Mouse (Mus musculus) spleen, adult 10 weeks (tissue): ENCODE measurements around the gene Nags. TPM values are rescaled to one million over a fixed set of nuclear protein-coding genes. Genes with fewer than 3 reads are reported as not detected.

ENCODE experiments used
- polyA plus RNA-seq: library from polyadenylated mRNA; stranded (reverse); fragments of 350-450 nt; fragmentation: Illumina TruSeq; extraction: RNeasy Lipid Tissue Mini Kit (QIAGEN cat#74804); gene quantifications from one replicate; pipeline ENCODE4 v1.2.3, GENCODE M21; 2015; ENCODE audit warnings: low replicate concordance; ENCODE audit not compliant: insufficient read depth

The Nags gene
- not detected for polyA plus RNA-seq

DNA sequence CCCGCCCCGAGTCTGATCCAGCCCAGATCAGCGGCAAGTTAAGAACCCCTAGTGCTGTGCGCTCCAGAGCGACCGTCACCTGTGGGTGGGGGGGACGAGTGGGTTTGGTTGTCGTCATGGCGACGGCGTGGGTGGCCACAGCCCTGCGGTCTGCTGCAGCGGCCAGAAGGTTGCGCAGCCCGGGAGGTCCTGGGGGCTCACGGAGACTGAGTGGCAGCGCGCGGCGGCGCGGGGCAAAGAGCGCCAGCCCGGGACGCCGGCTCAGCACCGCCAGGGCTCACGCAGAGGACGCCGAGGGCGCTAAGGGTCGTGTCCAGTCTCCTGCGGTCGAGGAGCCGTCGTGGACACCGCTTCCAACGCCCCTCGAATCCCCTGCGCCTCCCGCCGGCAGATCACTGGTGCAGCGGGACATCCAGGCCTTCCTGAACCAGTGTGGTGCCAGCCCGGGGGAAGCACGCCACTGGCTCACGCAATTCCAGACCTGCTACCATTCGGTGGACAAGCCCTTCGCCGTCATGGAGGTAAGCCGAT is at the start of gene Nags:
Gene Nags, plus strand, starts transcription at position 43 of the 531 bp plus-strand sequence.

DNA sequence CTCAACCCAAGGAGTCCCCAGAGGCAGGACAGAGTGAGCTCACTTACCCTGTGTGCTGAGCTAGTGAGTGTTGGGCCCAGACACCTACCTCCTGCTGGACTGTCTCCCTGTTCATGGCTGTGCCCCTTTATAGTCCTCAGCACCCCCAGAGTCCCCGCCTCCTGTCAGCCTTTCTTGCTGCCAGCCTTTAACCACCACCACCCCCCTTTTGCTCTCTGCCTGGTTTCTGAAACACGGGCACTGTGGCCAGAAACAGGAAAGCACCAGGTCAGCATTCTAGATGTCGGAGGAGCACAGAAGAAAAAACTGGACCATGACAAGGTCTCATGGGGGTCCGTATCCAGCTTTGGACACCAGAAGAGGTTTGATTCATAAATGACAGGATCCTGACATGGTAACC is 44.1 kb upstream of the Nags start, which contains the start of gene Ppy:
Gene Ppy, minus strand, starts transcription at position 101 of the 400 bp plus-strand sequence.

DNA sequence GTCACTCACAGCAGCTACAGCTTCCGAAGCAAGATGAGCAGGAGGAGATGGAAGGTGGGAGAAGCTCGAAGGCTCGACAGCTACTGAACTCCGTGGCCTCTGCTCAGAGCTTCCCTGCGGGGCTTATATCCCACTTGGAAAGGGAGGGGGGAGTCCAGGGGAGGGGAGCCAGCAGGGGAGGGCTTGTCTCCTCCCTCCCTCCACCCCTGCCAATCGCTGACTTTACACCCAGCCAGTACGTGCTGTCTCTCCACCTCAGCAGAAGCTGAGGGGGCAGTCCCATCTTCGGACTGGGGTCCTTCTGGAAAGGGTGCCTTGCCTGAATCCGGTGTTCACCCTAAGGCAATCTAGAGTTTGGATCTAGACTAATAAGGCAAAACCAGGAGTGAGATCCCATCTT is 37.6 kb upstream of the Nags start, which contains the start of gene Pyy:
Gene Pyy, minus strand, starts transcription at position 101 of the 400 bp plus-strand sequence.

GRCm38 (mm10) chr11:102156039-102156785 is 10.9 kb downstream of the Nags start, which contains the start of gene Tmem101:
Gene Tmem101, minus strand, starts transcription at chr11:102156404.

GRCm38 (mm10) chr11:102184646-102185495 is 39.6 kb downstream of the Nags start, which contains the start of gene Lsm12:
Gene Lsm12, minus strand, starts transcription at chr11:102185296.

GRCm38 (mm10) chr11:102189461-102190436 is 44.4 kb downstream of the Nags start, which contains the start of gene G6pc3:
Gene G6pc3, plus strand, starts transcription at chr11:102189620.

Other genes with a start within 250 kb of the Nags start
- gene Sost, start 178.5 kb upstream of the Nags start, polyA plus RNA-seq, result not detected
- gene Cfap97d1, start 161.2 kb upstream of the Nags start, polyA plus RNA-seq, result not detected
- 29.7 TPM for gene Dusp3, start 158.5 kb upstream of the Nags start, polyA plus RNA-seq
- 2.9 TPM for gene Mpp3, start 117.1 kb upstream of the Nags start, polyA plus RNA-seq
- 14.5 TPM for gene Cd300lg, start 104.0 kb upstream of the Nags start, polyA plus RNA-seq
- gene Mpp2, start 57.0 kb upstream of the Nags start, polyA plus RNA-seq, result 1.4 TPM
- not detected for gene Ppy, start 44.2 kb upstream of the Nags start, polyA plus RNA-seq
- gene Pyy, start 37.7 kb upstream of the Nags start, polyA plus RNA-seq, result not detected
- 6.3 TPM for gene Tmem101, start 10.9 kb downstream of the Nags start, polyA plus RNA-seq
- gene Lsm12, start 39.8 kb downstream of the Nags start, polyA plus RNA-seq, result 36.5 TPM
- gene G6pc3, start 44.1 kb downstream of the Nags start, polyA plus RNA-seq, result 22.7 TPM
- gene Hdac5, start 84.7 kb downstream of the Nags start, polyA plus RNA-seq, result 17.0 TPM
- 1.2 TPM for gene BC030867, start 103.4 kb downstream of the Nags start, polyA plus RNA-seq
- not detected for gene Asb16, start 123.2 kb downstream of the Nags start, polyA plus RNA-seq
- 24.4 TPM for gene Tmub2, start 139.4 kb downstream of the Nags start, polyA plus RNA-seq
- gene Atxn7l3, start 151.1 kb downstream of the Nags start, polyA plus RNA-seq, result 36.7 TPM
- 81.7 TPM for gene Ubtf, start 174.2 kb downstream of the Nags start, polyA plus RNA-seq
- gene Slc4a1, start 220.7 kb downstream of the Nags start, polyA plus RNA-seq, result 79.8 TPM
- 1.4 TPM for gene Rundc3a, start 247.9 kb downstream of the Nags start, polyA plus RNA-seq